Mouse (Mus musculus): ENCODE measurements at regions not wholly inside any gene's neighbourhood (a gene's known extent, or its start where the extent isn't known, plus 50 kb on each side); places are given as distances from the start of the nearest gene placed in this dataset.

GRCm38 (mm10) chr3:137482546-137482945 lies 138.9 kb upstream of the Ddit4l start:
- no peak for DNase-seq (ENCODE audit: low read depth, low spot score)

DNA sequence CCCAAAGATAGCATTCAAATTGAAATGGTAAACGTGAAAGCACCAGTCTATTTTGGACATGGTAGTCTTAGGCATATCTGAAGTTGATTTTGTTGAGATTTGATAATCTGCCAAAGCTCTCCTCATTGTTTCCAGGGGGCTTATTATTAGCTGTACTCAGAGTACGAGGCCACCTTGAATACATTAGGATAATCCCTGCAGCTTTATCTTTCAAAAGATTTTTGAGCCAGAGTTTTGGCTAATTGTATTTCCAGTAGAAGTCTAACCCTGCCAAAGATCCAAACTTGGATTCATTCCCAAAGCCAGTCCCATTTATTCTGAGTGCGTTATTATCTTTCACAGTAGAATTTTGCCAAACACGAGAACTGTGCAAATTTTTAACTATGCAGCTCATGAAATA lies 138.4 kb upstream of the Ddit4l start:
- no peak for DNase-seq (ENCODE audit: low read depth, low spot score)

- DNase-seq (ENCODE audit: low read depth, low spot score) = no peak
These were observed 131.8 kb upstream of the Ddit4l start for GRCm38 (mm10) chr3:137489592-137489991.

GRCm38 (mm10) chr3:137491508-137492019 lies 129.8 kb upstream of the Ddit4l start:
- DNase-seq (ENCODE audit: low read depth, low spot score) = no peak

DNA sequence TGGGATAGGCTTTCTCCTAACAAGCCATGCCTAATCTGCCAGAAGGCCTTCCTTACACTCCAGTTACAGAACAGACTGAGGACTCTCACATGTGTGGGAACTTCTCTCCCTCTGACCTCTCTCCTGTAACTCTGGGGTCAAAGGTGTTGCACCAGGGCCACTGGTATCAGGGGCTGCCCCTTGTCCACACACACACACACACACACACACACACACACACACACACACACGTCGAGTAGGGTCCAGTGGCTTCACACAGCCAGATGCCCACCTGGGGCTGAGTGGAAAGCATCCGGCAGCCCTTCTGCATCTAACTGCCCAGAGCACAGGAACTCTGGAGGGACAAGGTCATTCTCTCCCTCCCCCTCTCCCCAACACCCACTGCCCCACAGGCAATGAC lies 123.1 kb upstream of the Ddit4l start:
- DNase-seq (ENCODE audit: low read depth, low spot score) = no peak

DNA sequence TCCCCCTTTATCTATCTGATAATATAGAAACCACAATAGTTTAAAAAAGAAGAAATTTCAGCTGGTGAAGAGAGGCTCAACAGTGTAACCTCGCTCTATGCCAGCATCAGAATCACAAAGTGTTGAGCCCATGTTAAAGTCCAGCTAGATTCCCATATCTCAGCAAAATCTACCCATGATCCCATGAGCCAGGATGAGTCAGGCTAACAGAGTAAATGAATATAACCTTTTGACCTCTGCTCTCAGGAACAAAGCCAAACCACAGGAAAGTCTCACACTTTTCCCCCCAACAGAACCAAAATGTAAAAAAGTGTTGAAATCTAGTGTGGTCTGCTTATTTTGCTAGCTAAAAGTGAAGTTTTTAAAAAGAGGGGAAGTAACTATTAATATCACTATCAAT lies 110.1 kb upstream of the Ddit4l start:
- no peak for DNase-seq (ENCODE audit: low read depth, low spot score)

DNA sequence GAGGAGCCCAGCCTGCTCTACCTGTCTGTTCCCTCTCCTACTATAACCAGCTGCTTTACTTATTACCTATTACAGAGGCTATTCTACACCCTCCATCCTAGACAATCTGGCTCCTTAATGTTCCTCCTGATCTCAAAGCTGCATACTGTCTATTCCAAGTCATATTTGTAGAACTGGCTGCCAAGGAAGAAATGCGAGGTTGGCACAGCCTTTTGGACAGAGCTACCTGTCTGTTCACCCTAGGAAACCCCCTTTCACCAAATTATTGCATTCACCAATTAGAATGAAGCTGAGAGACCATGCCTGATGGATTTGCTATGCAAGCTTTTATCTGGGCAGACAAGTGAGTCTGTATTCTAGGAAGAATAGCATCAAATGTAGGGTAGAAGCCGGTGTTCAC lies 109.0 kb upstream of the Ddit4l start:
- DNase-seq (ENCODE audit: low read depth, low spot score) = no peak

DNA sequence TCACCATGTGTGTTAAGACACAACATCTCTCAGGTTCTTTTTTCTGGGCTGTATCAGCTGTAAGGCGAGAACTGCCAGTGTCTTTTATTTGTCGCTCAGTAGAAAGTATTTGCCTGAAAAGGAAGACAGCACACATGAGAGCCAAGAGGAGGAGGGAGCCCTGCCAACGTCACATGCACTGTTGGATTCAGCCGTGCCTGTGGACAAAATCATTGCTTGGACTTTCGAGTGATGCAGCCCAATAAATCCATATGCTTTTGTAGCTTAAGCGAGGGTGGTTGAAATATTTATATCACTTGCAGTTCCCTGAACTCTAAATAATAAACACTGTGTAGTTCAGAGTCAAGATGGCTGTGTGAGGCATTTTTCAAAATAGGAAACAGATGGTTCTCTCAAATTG lies 108.4 kb upstream of the Ddit4l start:
- no peak for DNase-seq (ENCODE audit: low read depth, low spot score)

- DNase-seq (ENCODE audit: low read depth, low spot score) = no peak
These were observed 107.2 kb upstream of the Ddit4l start for GRCm38 (mm10) chr3:137514238-137514637.

- DNase-seq (ENCODE audit: low read depth, low spot score) = no peak
These were observed 104.0 kb upstream of the Ddit4l start for GRCm38 (mm10) chr3:137517433-137517832.

GRCm38 (mm10) chr3:137520191-137520590 lies 101.2 kb upstream of the Ddit4l start:
- no peak for DNase-seq (ENCODE audit: low read depth, low spot score)

GRCm38 (mm10) chr3:137525606-137526575 lies 95.5 kb upstream of the Ddit4l start:
- DNase-seq (ENCODE audit: low read depth, low spot score) = no peak

DNA sequence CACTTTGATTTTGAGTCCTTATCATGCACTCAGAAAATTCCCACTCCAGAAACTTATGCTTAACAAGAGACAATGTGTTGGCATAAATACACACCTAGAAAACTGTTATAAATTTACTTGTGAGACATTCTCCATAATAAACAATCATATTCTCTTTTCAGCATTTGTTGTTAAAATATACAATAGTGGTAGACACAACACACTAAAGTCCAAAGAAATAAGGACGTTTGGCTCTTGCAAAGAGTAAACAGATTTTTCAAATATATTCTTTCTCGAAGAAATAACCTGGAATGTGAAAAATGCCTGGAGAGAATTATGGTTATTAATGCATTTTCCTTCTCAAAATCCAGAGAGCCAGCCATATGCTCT lies 91.8 kb upstream of the Ddit4l start:
- DNase-seq (ENCODE audit: low read depth, low spot score) = no peak

DNA sequence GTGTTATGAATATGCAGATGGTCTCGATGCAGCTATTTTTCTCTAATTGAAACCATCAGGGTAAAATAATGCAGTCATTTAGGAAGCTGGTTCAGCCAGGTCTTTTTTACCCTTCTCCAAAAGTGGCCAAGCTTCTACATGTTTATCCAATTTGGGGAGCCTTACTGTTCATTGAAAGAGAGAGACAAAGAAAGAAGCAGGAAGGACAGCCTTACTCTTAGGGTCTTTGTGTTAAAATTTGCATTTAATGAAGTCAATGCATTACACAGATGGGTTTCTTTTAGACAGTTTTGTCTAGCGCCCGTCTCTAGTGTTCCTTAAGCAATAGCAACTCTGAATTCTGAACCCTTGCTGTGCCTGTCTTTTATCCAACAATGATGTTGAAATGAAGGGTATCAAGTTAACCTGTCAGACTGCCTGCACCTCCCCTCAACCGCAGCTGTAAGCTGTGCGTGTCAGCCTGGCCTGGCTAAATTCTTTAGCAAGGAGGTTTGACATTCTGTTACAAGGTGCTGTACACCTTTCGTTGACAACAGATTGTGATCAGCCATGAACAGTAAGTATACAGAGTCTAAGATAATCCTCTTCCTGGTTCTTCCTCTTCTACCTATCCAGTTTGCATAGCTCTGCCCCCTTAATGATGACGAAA lies 91.3 kb upstream of the Ddit4l start:
- DNase-seq (ENCODE audit: low read depth, low spot score) = no peak

DNA sequence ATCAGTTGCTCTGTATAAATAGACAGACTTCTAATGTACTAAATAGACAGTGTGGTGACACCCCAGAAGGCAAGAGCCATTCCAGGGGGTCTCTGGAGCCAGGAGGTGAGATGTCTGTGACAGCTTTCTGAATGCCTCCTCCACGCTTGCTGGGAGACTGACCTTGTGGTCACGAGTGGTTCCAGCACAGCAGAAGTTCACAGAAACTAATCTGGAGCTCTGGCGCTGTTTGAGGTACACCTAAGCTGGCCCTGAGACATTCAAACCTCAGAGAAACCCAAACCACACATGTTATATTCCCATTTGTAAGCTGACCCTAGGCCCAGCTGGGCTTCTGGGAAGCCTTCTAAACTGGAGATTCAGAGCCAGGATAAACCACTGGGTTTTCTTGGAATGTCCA lies 79.7 kb upstream of the Ddit4l start:
- DNase-seq (ENCODE audit: low read depth, low spot score) = no peak

GRCm38 (mm10) chr3:137542343-137542742 lies 79.1 kb upstream of the Ddit4l start:
- no peak for DNase-seq (ENCODE audit: low read depth, low spot score)

DNA sequence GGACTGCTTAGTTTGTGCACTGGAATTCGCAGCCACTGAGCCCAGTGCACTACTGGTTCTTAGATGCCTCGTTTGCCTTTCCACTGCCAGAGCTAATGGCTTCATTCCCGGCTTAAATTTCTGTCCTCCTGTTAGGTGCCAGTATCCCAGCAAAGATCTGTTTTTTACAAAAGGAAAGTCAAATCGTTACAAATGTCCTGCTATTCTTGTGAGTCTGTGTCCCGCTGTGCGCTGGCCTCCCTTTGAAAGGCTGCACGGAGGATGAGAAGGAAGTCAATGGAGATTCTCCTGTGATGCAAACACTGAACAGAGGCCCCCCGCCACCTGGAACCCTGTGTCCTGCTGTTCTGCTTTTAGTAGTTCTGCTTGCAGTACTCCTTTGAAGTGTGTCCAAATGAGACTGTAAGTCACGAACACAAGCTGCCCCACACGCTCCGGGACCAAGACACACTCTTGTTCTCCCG lies 74.0 kb upstream of the Ddit4l start:
- peak; percentile 27 for DNase-seq (ENCODE audit: low read depth, low spot score)

DNA sequence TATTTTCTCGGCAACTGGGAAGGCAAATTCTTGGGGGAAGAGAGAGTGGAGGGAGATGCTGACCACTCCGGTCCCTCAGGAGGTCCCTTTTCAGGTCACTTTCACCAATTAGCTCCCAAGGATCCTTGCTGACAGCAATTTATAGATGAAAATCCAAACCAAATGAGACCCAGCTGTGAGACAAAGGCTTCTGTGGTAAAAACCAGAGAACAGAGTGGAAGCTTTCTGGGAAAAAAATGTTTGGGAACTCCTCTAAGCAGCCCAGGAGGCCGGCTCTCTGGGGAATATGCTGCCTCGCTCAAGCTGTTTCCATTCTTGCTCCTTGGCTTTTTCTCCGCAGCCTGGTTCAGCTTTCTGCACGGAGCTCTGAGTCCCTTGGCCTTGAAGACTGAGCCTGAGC lies 73.5 kb upstream of the Ddit4l start:
- DNase-seq (ENCODE audit: low read depth, low spot score) = peak; percentile 32

DNA sequence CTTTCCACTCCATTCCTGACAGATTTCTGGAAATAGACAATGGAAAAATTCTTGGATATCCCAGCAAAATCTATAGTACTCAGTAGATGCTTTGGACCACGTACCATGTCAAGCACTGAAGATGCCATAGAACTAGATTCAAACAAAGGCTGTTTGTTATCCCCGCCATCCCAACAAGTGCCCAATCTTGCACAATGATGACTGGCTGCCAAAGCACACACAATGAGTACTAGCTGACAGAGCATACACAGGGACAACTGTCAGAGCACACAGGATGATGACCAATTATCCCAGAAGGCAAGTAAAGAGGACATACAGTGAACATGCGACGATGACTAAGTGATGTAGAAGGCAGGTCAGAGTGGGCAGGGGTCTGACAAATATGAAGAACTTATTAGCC lies 70.7 kb upstream of the Ddit4l start:
- no peak for DNase-seq (ENCODE audit: low read depth, low spot score)

DNA sequence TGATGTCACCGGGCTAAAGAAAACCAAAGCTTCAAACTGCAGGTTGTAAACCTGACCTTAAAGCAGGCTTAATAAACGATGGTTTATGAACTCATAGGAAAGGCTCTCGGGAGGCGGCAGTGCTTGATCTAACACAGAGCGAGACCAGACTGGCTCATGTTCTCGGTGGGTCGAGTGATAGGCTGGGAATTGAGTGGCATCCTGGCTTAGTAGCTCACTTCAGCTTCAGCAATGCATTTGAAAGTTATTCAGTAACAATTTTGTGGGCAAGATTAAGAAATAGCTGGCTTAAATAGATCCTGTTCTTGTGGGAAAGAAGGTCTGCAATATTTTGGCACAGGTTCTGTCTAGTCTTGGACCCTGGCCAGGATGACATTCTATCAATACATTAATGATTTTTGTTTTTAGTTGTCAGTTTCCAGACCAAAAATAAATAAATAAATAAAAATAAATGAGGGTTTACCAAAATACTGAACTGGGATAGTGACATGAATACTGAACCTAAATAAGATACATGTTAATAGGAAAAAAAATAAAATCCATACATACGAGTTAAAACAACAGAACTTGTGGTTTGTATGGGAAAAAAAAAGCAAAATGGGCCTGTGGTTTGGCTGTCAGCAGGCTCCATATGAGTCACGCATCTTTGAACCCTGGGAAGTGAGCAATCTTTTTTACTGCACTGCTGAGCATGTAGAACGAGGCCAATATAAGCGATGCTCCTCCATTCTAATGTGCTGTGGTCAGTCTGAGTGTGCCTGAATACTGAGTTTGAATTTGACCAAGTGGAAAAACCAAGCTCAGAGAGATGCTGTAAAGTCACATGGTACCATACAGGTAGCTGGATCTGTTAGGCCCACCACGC lies 68.7 kb upstream of the Ddit4l start:
- DNase-seq (ENCODE audit: low read depth, low spot score) = no peak

- no peak for DNase-seq (ENCODE audit: low read depth, low spot score)
These were observed 60.5 kb upstream of the Ddit4l start for GRCm38 (mm10) chr3:137560851-137561449.
